Mouse (Mus musculus) midbrain, embryonic 12.5 days (tissue): Measurements from ENCODE around the gene Rpl19. TPM values are rescaled to one million over a fixed set of nuclear protein-coding genes. Genes with fewer than 3 reads are reported as not detected.

Experiments used
- ATAC-seq: fragments of 200-750 bp; cut with Nextera tagmentation; 2 replicates; pipeline ENCODE4 v1.8.0; 2017; ENCODE audit warnings: low read depth, moderate TSS enrichment, moderate library complexity; ENCODE audit not compliant: low FRiP score
- H3K27ac ChIP-seq: fragments of 300-500 bp; sonication (generic); replicated peaks from 2 replicates; pipeline ENCODE4 v1.5.1; 2016; ENCODE audit warnings: mild to moderate bottlenecking
- H3K27me3 ChIP-seq: fragments of 300-500 bp; sonication (generic); 2 replicates; pipeline ENCODE4 v1.6.1; 2016; ENCODE audit warnings: mild to moderate bottlenecking
- H3K36me3 ChIP-seq: fragments of 300-500 bp; sonication (generic); 2 replicates; pipeline ENCODE4 v1.6.1; 2016
- H3K4me1 ChIP-seq: fragments of 300-500 bp; sonication (generic); 2 replicates; pipeline ENCODE4 v1.6.1; 2016
- H3K4me2 ChIP-seq: fragments of 300-500 bp; sonication (generic); replicated peaks from 2 replicates; pipeline ENCODE4 v1.6.1; 2016; ENCODE audit warnings: mild to moderate bottlenecking, moderate library complexity
- H3K4me3 ChIP-seq: fragments of 300-500 bp; sonication (generic); 2 replicates; pipeline ENCODE4 v1.5.1; 2016; ENCODE audit warnings: mild to moderate bottlenecking
- H3K9ac ChIP-seq: fragments of 300-500 bp; sonication (generic); replicated peaks from 2 replicates; pipeline ENCODE4 v1.6.1; 2016; ENCODE audit warnings: mild to moderate bottlenecking, moderate library complexity
- H3K9me3 ChIP-seq: fragments of 300-500 bp; sonication (generic); 2 replicates; pipeline ENCODE4 v1.6.1; 2016; ENCODE audit warnings: mild to moderate bottlenecking
- WGBS: fragments of 180-500 bp; shearing (Covaris S2); methylation state at CpG from one replicate; pipeline ENCODE4 v1.1.7; 2016; 5-methylcytosine and 5-hydroxymethylcytosine counted together
- microRNA-seq: library from miRNA; unstranded; fragments of <30 nt; microRNA quantifications from one replicate; pipeline ENCODE4, GENCODE M21; 2017
- polyA plus RNA-seq: library from polyadenylated mRNA; unstranded; fragments of >200 nt; fragmentation: Nextera tagmentation; extraction: Ambion mirVana; gene quantifications from 2 replicates; pipeline ENCODE4 v1.2.1, GENCODE M21; 2016

Gene Rpl19
- polyA plus RNA-seq, 1 experiment from 2014 or later: 741 TPM

- Histone ChIP-seq H3K4me2 (no peak overlapping the region), H3K27me3 (peaks cover 15% of the 10 kb centered on the region), H3K9me3 (peaks cover 4% of the 10 kb centered on the region; the same call in 1 of the 2 replicates), H3K4me3 (no peak overlapping the region), H3K9ac (no peak overlapping the region), H3K4me1 (peaks cover 6% of the 10 kb centered on the region; the same call in 1 of the 2 replicates), H3K36me3 (no peaks in the 10 kb centered on the region), H3K27ac (no peak overlapping the region)
- ATAC-seq: no peak
- 71% methylated on average over 6 of the region's 6 CpGs for WGBS
These were observed 35.5 kb downstream of the Rpl19 start for GRCm38 (mm10) chr11:98061904-98062562.

GRCm38 (mm10) chr11:98066201-98066600 is 39.7 kb downstream of the Rpl19 start:
- H3K36me3 ChIP-seq: no peaks in the 10 kb centered on the region
- H3K9ac ChIP-seq: no peak overlapping the region
- 95% methylated on average over 12 of the region's 12 CpGs for WGBS
- H3K9me3 ChIP-seq: peaks cover 7% of the 10 kb centered on the region; the same call in 1 of the 2 replicates
- 0 out of 2 replicates have a peak, but pooled peaks cover 3% of the 10 kb centered on the region for H3K27me3 ChIP-seq
- H3K4me1 ChIP-seq: no peaks in the 10 kb centered on the region
- H3K4me2 ChIP-seq: no peak overlapping the region
- no peak overlapping the region for H3K27ac ChIP-seq
- ATAC-seq: no peak
- H3K4me3 ChIP-seq: no peak overlapping the region

GRCm38 (mm10) chr11:98067255-98067654 is 40.7 kb downstream of the Rpl19 start:
- no peak for ATAC-seq
- Histone ChIP-seq H3K36me3 (no peaks in the 10 kb centered on the region), H3K4me1 (no peaks in the 10 kb centered on the region), H3K9me3 (peaks cover 7% of the 10 kb centered on the region; the same call in 1 of the 2 replicates), H3K4me2 (no peak overlapping the region), H3K27me3 (0 out of 2 replicates have a peak, but pooled peaks cover 3% of the 10 kb centered on the region), H3K4me3 (no peak overlapping the region), H3K9ac (no peak overlapping the region), H3K27ac (no peak overlapping the region)
- 94% methylated on average over 21 of the region's 21 CpGs for WGBS

- H3K27me3 ChIP-seq: 0 out of 2 replicates have a peak, but pooled peaks cover 6% of the 10 kb centered on the region
- H3K4me3 ChIP-seq: no peak overlapping the region
- H3K4me2 ChIP-seq: no peak overlapping the region
- 93% methylated on average over 4 of the region's 4 CpGs for WGBS
- no peaks in the 10 kb centered on the region for H3K36me3 ChIP-seq
- no peaks in the 10 kb centered on the region for H3K9me3 ChIP-seq
- no peak for ATAC-seq
- no peak overlapping the region for H3K27ac ChIP-seq
- no peaks in the 10 kb centered on the region for H3K4me1 ChIP-seq
- H3K9ac ChIP-seq: no peak overlapping the region
These were observed 46.9 kb downstream of the Rpl19 start for GRCm38 (mm10) chr11:98073442-98073841.

- ATAC-seq: no peak
- Histone ChIP-seq H3K9ac (no peak overlapping the region), H3K9me3 (no peaks in the 10 kb centered on the region), H3K4me3 (no peak overlapping the region), H3K27me3 (0 out of 2 replicates have a peak, but pooled peaks cover 6% of the 10 kb centered on the region), H3K4me1 (no peaks in the 10 kb centered on the region), H3K27ac (no peak overlapping the region), H3K4me2 (no peak overlapping the region), H3K36me3 (no peaks in the 10 kb centered on the region)
- 19% methylated on average over 13 of the region's 13 CpGs for WGBS
These were observed 48.8 kb downstream of the Rpl19 start for GRCm38 (mm10) chr11:98075195-98075808.

- Histone ChIP-seq H3K4me2 (no peak overlapping the region), H3K27ac (no peak overlapping the region), H3K4me1 (no peaks in the 10 kb centered on the region), H3K27me3 (0 out of 2 replicates have a peak, but pooled peaks cover 6% of the 10 kb centered on the region), H3K9me3 (no peaks in the 10 kb centered on the region), H3K9ac (no peak overlapping the region), H3K4me3 (no peak overlapping the region), H3K36me3 (no peaks in the 10 kb centered on the region)
- no peak for ATAC-seq
- 86% methylated on average over 8 of the region's 8 CpGs for WGBS
These were observed 50.6 kb downstream of the Rpl19 start for GRCm38 (mm10) chr11:98077086-98077485.

Small RNA genes lying within 50 kb of the gene (microRNA-seq; reads per million reads assigned to microRNA genes)
- gene Gm27597: not detected

Other genes starting within 250 kb of the Rpl19 start
- gene Rpl23, start 244.3 kb upstream of the Rpl19 start, polyA plus RNA-seq: 370 and 378 TPM in 2 replicates
- 102 and 106 TPM in 2 replicates for gene Lasp1, start 227.7 kb upstream of the Rpl19 start, polyA plus RNA-seq
- gene B230217C12Rik, start 185.9 kb upstream of the Rpl19 start, polyA plus RNA-seq: 14.2 and 15.8 TPM in 2 replicates
- gene Fbxo47, start 142.6 kb upstream of the Rpl19 start, polyA plus RNA-seq: 0.54 and 0.71 TPM in 2 replicates
- 0.34 and 0.48 TPM in 2 replicates for gene Plxdc1, start 40.3 kb upstream of the Rpl19 start, polyA plus RNA-seq
- 6.3 and 7.4 TPM in 2 replicates for gene Arl5c, start 30.5 kb upstream of the Rpl19 start, polyA plus RNA-seq
- gene Cacnb1, start 3.7 kb upstream of the Rpl19 start, polyA plus RNA-seq: 34.3 and 35.2 TPM in 2 replicates
- 0.62 and 0.73 TPM in 2 replicates for gene Stac2, start 26.8 kb downstream of the Rpl19 start, polyA plus RNA-seq
- 35.2 and 36.4 TPM in 2 replicates for gene Fbxl20, start 123.7 kb downstream of the Rpl19 start, polyA plus RNA-seq
- 80.9 and 84.7 TPM in 2 replicates for gene Med1, start 166.6 kb downstream of the Rpl19 start, polyA plus RNA-seq
- 14.1 and 16.7 TPM in 2 replicates for gene Cdk12, start 176.3 kb downstream of the Rpl19 start, polyA plus RNA-seq